Mouse (Mus musculus): ENCODE measurements around the gene Pkdrej.

- TF ChIP-seq CTCF (IDR thresholded peaks at IDR 0.05; ENCODE audit: low read depth) (no peak), EP300 (IDR thresholded peaks at IDR 0.05; ENCODE audit: low read depth) (no peak)
Observed at GRCm38 (mm10) chr15:85795516-85795915, 26.0 kb downstream of the Pkdrej start.
